Mouse (Mus musculus): ENCODE data around the gene Pfas. TPM values are rescaled to one million over a fixed set of nuclear protein-coding genes. Genes with fewer than 3 reads are reported as not detected.
"Not testable (repeated sequence)": the region's sequence is repeated elsewhere in the genome, so short reads cannot be mapped to it uniquely, and the experiment has no call there.

The Pfas gene
- total RNA-seq, 2 experiments from 2014 or later, result 23.8 to 32.9 TPM

DNA sequence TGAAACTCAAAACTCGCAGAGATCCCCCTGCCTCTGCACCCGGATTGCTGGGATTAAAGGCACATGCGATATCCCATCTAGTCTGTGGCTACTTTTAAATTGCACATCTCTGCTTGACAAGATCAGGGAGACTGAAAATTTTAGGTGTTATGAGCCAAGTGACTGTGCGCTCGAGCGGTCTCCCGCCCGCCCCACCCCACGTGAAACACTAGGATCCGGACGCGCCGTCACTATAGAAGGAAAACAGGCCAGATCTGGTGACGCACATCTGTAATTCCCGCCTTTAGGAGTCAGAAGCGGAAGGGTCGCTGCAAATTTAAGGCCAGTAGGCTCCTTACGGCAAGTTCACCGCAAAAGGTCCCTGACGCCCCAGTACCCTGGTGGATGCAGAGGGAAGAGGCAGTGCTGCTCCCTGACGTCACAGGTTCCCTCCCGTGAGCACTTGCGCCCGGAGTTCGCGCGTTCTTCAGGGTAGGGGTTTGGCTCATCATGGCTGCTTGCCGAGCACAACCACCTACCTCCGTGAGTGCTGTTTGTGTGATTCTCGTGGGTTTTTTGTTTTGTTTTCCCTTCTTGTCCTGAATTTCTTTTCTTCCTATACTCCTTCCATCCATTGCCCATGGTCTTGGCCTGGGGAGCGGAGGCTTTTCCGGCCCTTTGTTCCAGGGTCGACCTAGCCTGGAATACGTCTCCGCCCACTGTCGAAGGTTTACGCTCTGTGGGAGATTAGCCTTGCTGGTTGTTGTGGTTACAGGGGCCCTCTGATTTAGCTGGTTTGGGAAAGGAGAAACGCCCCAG lies 7.6 kb upstream of the Pfas start, which contains the start of gene Ctc1:
TSS of gene Ctc1 (plus strand) at position 268 of the 798 bp plus-strand sequence.
- peak; percentile 93 for DNase-seq

DNA sequence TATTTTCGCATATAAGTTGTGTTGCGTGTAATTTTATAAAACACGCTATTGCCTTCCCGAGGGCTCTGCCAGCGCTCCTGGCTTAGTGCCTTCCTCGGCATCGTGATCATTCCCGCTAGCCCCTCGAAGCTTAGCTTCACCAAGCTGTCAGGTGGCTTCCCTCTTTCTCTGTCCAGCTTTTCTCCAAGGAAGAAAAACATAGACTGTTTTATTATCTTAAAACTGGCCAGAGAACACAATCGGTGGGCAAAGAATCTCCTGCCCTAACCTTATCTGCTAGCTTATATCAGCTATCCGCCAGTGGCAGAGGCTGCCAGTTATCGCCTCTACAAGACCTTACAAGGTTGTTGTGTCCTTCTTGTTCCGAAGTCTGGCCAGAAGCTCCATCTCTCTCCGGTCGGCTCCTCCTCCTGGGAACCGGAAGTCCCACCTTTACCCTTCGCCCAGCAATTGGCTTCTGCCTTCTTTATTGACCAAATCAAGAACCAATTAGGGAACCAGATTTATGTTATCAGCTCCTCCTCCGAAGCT lies 3.9 kb upstream of the Pfas start:
- DNase-seq, result peak; percentile 91

DNA sequence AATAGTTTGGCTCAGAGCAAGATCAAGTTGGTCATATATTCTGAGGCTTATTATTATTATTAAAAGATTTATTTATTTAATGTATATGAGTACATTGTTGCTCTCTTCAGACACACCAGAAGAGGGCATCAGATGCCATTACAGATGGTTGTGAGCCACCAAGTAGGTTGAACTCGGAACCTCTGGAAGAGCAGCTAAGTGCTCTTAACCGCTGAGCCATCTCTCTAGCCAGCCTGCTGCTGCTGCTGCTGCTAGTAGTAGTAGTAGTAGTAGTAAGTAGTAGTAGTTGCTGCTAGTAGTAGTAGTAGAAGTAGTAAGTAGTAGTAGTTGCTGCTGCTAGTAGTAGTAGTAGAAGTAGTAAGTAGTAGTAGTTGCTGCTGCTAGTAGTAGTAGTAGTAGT lies 3.2 kb upstream of the Pfas start:
- DNase-seq, result not testable (repeated sequence)

DNA sequence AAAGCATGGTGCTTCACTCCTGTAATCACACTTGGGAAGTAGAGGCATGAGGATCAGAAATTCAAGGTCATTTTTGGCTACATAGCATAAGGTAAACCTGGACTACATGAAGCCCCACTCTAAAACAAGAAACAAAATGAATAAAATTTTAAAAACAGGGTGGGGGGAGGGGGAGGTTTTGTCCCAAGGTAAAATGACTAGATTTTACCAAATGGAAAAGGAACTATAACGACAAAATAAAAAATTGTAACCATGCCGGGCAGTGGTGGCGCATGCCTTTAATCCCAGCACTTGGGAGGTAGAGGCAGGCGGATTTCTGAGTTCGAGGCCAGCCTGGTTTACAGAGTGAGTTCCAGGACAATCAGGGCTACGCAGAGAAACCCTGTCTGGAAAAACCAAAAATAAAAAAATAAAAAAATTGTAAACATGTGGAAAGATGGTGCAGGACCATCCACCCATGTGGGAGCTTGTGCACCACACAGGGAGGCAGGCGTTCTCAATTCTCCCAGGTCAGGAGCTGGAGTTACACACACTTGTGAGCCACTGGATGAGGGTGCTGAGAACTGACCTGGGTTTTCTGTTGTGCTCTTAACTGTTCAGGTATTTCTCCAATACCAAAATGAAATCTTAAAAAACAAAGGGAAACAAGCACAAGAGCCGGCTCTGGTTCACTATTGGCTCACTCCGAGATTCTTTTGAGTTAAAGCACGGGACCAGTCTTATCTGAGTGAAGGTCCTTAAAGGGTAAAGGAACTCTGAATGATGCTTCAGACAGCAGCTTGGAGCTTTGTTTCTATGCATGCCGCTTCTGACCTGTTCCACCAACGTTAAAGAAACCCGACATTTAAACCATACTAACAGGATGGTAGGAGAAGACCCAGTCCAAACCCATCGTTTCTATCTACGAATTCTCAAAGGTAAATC lies 2.4 kb upstream of the Pfas start:
- no peak for DNase-seq

DNA sequence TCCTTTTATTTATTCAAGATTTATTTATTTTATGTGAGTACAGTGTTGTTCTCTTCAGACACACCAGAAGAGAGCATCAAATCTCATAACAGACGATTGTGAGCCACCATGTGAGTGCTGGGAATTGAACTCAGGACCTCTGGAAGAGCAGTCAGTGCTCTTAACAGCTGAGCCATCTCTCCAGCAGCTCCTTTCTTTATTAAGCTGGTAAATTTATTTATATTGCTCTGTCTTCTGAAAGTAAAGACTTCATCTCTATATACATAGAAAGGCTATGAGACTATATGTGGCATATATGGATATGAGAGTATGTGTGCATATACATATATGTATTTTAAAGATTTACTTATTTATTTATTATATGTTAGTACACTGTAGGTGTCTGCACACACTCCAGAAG lies 1.2 kb upstream of the Pfas start:
- DNase-seq, result no peak

DNA sequence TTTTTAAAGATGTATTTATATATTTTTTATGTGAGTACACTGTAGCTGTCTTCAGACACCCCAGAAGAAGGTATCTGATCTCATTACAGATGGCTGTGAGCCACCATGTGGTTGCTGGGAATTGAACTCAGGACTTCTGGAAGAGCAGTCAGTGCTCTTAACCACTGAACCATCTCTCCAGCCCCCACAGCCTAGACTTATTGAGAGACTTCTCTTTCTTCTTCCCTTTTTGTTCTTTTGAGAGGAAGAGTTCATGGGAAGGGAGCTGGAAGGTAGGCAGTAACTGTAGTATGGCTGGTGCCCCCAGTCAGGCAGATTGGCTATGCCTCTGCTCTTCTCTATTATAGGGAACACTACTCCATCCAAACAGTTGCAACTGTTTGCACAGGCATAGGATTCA lies 1.7 kb downstream of the Pfas start:
- DNase-seq, result not testable (repeated sequence)

DNA sequence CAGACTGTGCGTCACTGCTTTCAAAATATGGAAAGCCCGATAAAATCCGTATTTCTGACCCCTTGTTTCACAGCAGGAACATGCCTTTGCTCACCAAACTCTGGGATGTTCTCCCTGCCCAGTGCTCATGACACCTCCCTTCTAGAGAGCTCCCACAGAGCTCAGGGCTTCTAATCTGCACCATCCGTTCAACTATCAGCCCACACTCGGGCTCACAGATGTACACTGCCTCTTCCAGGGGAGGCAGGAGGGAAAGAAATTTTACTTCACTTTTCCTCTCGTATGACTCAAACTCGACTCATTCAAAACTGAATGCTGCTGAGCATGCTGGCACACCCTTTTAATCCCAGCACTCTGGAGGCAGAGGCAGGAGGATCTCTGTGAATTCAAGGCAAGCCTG lies 3.1 kb downstream of the Pfas start:
- no peak for DNase-seq

DNA sequence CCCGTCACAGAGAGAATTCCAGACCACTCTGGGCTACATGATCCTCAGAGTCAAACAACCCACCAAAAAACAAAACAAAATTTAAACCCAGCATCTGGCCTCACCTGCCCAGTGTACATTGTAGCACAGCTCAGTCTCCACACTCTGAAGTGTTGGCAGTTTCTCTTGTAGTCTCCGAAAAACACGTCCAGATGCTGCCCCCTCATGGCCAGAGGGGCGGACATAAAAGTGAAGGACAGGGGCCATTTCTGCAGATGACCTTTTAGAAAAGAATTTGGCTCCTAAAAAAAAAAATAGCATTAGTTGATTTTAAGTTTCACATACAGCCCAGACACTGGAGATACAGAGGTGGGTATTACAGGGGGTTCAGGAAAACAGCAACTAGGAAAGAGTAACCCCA lies 4.7 kb downstream of the Pfas start:
- peak; percentile 67 for DNase-seq

DNA sequence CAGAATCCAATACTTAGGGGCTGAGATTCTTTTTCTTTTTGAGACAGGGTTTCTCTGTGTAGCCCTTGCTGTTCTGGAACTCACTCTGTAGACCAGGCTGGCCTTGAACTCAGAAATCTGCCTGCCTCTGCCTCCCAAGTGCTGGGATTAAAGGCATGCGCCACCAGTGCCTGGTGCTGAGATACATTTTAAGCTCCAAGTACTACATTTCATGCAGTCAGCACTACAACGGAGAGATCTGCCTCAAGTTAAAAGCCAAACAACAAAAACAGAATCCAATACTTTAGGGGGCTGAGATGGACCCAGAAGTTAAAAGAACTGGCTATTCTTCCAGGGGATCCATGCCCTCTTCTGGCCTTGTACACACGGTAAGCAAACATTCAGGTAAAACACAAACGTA lies 5.5 kb downstream of the Pfas start:
- not testable (repeated sequence) for DNase-seq

DNA sequence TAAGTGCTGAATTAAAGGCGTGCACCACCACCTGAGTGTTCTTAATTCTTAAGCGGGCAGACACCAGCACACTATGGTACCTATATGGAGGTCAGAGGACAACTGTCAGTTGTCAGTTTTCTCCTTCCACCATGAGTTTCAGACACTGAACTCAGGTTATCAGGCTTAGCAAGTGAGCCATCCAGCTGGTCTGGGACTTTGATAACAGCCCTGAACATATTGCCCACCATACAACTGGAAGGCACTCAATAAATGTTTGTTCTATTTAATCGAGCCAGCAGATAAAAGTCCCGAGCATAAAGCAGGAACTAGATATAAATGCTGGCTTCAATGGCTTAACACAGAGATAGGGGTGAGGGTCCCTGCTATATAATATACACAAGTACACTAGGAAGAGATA lies 11.2 kb downstream of the Pfas start:
- DNase-seq, result no peak

DNA sequence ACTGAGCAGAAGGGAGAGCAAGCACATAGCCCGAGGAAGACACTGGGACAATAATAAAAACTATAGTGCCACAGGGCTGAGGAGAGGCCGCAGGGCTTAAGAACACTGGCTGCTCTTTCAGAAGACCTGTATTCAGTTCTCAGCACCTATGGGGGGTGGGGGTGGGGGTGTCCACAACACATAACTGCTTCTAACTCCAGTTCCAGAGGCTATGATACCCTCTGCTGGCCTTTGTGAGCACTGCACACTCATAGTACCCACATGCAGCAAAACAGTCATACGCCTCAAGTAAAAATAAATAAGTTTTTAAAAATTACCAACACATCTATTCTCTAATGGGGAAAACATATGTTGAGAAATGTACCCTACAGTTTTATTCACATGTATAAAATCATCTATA lies 13.9 kb downstream of the Pfas start:
- no peak for DNase-seq

DNA sequence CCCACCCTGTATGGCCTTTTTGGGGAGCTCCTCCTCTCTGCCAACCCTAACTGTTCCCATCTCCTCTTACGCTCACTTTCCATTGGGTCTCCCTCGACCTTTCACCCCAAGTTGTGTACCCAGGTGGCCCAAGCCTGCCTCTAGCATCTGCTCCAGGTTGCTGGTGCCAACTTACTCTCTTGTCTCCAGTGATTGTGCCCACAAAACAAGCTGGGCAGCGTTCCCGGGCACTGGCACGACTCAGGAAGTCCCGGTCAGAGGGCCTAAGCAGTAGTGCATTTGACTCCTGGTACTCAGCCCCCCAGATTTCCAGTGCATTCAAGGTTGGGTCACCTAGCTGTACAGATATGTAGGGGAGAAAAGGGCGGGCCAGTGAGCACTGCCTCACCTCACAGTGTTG lies 15.1 kb downstream of the Pfas start:
- peak; percentile 54 for DNase-seq

DNA sequence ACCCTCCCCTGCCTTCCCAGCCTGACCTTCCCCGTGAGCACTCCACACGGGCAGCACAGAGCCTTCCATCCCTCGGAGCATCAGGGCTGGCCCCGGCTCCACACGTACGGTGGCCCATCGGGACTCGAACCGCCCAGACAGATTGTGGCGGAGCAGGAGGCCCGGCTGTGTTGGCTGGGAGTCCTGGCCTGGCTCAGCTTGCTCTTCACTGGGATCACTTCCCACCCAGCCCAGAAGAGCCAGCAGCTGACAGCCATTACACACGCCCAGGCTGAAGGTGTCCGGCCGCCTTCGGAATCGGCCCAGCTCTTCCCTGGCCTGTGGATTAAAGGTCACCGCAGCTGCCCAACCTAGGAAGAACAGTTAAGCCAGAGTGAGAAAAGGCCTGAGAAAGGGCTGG lies 19.9 kb downstream of the Pfas start:
- peak; percentile 52 for DNase-seq

DNA sequence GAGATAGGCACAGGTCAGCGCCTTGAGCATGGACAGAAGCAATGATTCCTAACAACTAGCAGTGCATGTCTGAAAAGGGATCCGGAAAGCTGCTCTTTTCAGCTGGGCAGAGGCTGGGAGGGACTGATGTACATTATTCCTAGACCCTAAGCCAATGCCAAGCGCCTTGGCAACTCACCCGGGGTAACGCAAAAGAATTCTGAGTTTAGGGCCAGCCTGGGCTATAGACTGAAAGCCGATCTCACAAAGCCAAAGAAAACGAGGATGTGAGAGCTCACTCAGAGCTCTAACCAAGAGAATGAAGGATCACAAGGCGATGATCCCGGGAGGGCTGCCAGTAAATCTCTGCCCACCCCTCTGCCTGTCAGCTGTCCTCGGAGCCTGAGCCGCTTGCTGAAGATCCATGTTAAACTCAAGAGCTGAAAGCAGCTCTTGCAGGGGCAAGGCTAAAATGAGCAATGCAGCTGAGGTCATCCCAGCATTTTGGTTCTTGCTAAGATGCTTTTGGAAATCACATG lies 20.8 kb downstream of the Pfas start:
- DNase-seq, result no peak

DNA sequence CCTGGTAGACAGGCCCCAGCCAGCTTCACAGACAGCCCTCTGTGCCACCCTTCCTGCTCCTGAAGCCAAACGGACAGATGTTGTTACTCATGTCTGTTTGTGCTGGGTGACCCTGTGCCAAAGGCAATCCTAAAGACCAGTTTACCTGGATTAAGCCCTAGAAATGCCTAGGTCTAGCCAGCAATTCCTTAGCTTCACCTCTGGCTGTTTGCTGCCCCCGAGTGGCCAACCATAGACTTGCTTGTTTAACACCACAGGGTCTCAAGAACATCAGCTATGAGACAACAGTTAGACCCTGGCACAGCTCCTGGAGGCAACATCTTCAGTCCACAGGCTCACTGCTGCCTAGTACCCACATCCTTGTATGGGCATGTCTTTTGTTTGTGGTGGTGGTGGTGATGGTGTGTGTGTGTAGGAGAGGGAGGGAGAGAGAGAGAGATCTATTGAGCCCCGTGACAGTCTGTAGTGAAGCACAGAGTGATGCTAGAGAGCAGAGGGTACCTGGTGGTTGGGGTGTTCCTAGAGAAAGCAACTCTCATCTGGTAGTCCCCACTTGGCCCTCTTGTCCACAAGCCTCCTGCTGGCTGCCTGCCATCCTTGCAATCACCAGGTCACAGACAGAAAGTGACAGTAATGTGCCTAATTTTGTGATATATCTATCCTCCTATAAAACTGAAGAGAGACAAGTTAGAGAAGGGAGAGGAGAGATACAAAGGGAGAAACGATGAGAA lies 25.5 kb downstream of the Pfas start:
- peak; percentile 88 for DNase-seq

DNA sequence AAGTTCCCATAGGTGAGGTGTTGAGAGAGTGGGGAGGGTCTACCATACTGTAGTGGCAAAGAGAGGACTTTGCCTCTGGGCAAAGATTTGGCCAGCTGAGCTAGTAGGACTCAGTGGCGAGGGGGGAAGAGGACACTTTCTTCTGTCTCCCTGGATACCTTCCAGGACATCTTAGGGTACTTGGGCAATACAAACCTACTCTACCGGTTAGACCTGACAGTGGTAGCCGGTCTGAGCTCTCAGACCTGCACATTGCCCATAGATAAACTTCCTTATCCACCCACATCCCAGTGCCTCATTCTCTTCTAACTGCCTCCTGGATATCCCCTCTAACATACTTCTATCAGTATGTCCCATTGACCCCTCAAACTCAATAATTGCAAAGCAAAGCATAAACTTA lies 27.3 kb downstream of the Pfas start:
- no peak for DNase-seq

DNA sequence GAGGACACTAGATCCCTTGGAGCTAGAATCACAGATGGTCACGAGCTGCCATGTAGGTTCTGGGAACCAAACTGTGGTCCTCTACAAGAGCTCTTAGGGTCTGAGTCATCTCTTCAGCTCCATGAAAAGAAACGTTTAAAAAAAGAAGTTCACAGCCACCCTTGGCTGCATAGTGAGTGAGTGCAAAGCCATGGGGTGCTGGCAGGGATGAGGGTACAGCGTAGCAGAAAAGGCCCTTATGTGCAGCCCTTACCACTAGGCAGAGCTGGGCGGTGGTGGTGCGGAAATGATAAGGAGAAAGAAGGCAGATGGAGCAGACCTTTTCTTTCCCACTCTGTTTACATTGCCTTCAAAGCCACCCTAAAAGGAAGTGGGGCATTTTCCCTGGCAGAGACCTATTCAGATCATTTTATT lies 28.9 kb downstream of the Pfas start:
- no peak for DNase-seq

DNA sequence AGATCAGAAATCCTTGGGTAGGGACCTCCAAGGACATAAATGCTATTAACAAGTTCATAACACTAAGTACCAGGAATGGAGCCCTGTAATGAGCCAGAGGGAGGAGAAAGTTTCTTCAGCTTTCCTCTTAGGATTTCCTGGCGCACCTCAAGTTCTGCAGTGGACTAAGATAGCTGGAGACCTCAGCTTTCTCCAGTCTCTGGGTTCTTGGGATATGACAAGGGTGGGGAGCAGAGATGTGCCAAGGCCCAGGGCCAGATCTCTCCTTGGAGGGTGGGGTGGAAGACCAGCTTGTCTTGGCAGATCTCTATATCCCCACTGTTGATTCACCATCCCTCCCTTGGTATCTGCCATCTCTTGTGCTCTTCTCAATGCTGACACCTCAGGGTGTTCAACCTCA lies 32.7 kb downstream of the Pfas start:
- no peak for DNase-seq

DNA sequence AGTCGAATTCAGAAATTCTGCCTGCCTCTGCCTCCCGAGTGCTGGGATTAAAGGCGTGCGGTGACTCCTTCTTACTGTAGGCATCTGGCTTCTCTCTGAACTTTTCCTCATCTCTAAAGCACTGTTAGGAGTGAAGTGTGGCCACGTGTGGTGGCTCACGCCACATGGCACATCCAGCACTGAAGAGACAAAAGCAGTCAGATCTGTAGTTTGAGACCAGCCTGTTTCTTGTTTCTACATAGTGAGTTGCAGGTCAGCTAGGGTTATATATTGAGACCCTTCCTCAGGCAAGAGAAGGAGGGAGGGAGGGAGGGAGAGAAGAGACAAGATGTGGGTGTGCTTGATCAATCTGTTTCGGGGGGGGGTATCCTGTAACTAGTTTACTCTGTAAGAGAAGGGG lies 33.2 kb downstream of the Pfas start, which contains the start of gene Rangrf:
TSS of gene Rangrf (minus strand) at position 101 of the 400 bp plus-strand sequence.
- no peak for DNase-seq

DNA sequence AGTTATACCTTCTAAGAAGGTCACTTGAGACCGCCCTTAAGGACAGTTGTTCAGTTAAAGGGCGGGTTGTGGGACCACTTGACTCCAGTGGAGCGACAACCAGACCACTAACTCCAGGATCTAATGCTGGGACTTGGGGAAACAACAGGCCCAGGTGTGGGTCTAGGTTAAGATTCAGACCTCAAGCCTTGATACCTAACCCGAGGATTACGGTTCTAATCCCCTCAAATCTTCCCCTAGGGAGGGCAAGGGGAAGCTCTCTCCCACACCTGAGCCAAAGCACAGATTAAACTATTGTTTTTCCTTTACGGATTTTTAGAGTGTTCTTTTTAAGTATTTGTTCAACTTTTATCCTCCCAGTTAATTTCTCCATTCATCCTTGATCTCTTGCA lies 34.2 kb downstream of the Pfas start:
- DNase-seq, result no peak

DNA sequence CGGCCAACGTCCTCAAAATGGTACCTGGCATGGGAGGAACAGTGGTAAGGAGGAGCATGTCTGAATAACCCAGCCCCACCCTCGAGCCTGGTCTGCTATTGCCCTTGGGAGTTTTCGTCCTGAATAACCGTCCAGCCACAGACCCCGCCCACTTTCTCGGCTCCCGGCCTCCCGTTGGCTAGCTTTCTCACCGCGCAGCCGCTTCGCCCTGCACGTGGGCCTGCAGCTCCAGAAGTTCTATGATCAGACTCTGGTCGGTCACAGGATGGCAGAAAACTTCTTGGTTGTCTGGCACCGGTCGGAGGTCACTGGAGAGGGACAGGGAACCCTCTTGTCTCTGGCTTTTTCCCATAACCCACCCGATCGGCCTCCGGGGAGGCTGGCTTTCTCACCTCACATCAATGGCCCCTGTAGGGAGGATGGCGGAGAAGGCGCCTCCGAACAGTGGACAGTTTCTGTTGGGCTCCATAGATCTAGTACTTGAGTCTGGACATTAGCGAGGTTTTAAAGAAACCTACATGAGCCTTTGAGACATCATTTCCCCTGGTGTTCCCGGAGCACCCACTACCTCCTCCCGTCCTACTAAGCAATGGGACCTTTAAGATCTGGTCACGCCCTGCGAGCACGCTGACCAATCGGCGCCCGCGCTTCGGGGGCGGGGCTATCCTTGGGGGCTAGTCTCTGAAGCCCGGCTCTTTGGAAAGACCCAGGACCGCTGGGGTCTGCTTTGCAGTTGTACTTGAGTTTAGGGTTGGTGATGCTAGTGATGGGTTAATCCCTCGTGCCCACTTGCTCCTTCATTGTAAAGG lies 34.8 kb downstream of the Pfas start:
- peak; percentile 94 for DNase-seq
